Mouse (Mus musculus): ENCODE measurements at regions not wholly inside any gene's neighbourhood (a gene's known extent, or its start where the extent isn't known, plus 50 kb on each side); places are given as distances from the start of the nearest gene placed in this dataset.

DNA sequence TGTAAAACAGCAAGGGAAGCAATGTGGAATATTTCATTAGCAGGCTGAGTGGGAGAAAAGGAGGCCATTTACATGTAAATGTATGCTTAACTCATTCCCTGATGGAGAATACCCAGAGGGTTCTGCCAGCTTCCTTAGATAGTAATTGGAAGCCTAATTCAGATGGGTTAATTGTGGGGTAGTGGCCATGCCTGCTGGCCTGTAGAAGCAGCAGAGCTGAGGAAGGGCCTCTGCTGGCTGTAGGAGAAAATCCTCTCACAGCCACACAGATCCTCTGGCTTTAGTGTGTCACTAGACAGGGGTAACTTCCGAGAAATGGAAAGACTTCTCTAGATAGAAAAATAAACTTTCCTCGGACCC is 1588.7 kb upstream of the Got2 start:
- H3K4me1 ChIP-seq, result no peaks in the 10 kb centered on the region
- 64% methylated on average over 2 of the region's 2 CpGs for WGBS
- no peaks in the 10 kb centered on the region for H3K27me3 ChIP-seq (replicated peaks)
- no peaks in the 10 kb centered on the region for H3K36me3 ChIP-seq
- no peak overlapping the region for H3K4me3 ChIP-seq
- peak; percentile 58; the same call in 1 of the 2 replicates for ATAC-seq (ENCODE audit: low FRiP score, low read depth)
- no peak overlapping the region for H3K4me2 ChIP-seq (replicated peaks)
- H3K27ac ChIP-seq, result no peak overlapping the region
- H3K9ac ChIP-seq, result no peak overlapping the region
- no peaks in the 10 kb centered on the region for H3K9me3 ChIP-seq

DNA sequence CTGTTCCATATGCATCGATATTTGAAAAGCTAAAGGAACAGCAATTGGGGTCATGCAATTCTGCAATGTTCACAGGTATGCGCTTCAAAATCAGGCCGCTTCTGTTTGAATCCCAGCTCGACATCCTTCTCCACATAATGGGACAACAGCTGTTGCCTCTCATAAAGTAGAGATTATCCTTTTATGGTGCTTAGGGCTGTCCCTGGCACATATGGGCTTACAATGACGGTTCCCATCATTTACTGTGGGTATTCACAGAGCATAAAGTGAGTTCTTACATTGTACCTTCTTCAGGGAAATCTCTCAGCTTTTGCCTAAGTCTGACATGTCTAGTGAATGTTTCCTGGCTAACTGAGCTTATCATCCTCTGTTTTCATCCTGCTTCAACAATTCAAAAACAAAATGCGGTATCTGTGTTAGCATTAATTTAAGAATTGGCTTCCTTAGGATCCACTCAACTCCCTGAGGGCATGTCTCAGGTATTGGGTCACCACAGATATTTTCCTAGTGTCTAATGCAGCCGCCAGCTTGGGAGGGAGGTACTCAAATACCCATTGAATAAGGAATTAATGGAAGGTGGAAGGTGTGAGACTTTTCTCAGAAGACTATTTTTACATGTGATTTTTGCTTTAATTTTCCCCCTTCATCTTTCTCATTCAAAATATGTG is 1588.2 kb upstream of the Got2 start:
- Histone ChIP-seq H3K36me3 (no peaks in the 10 kb centered on the region), H3K9me3 (no peaks in the 10 kb centered on the region), H3K27me3 (replicated peaks) (no peaks in the 10 kb centered on the region), H3K4me3 (no peak overlapping the region), H3K27ac (no peak overlapping the region), H3K4me1 (no peaks in the 10 kb centered on the region), H3K4me2 (replicated peaks) (no peak overlapping the region), H3K9ac (no peak overlapping the region)
- peak; percentile 58; the same call in 1 of the 2 replicates for ATAC-seq (ENCODE audit: low FRiP score, low read depth)
- WGBS, result 68% methylated on average over 7 of the region's 7 CpGs

DNA sequence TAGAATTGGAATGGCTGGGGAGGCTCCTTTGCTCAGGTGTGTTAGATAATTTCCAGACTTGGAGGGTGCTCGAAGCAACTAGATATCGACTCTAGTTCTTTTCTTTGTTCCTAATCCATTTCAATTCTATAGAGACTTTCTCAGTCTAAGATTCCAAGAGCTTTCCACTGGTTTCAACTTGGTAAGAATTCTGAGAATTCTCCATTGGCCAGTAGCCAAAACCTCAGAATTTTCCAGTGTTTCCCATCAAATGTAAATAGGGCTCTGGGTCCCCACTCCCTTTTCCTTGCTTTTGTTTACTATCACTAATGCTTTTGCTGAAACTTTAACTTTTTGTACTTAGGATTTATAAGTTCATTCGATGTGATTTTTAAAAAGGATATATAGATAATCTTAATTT is 1585.0 kb upstream of the Got2 start:
- no peak overlapping the region for H3K4me2 ChIP-seq (replicated peaks)
- H3K9ac ChIP-seq, result no peak overlapping the region
- no peak overlapping the region for H3K27ac ChIP-seq
- WGBS, result 84% methylated on average over 3 of the region's 3 CpGs
- H3K4me3 ChIP-seq, result no peak overlapping the region
- no peaks in the 10 kb centered on the region for H3K4me1 ChIP-seq
- ATAC-seq (ENCODE audit: low FRiP score, low read depth), result no peak
- H3K36me3 ChIP-seq, result no peaks in the 10 kb centered on the region
- H3K9me3 ChIP-seq, result no peaks in the 10 kb centered on the region
- H3K27me3 ChIP-seq (replicated peaks), result no peaks in the 10 kb centered on the region

- no peaks in the 10 kb centered on the region for H3K4me1 ChIP-seq
- H3K27ac ChIP-seq, result no peak overlapping the region
- no peak for ATAC-seq (ENCODE audit: low FRiP score, low read depth)
- no peak overlapping the region for H3K9ac ChIP-seq
- no peak overlapping the region for H3K4me3 ChIP-seq
- H3K27me3 ChIP-seq (replicated peaks), result no peaks in the 10 kb centered on the region
- no peaks in the 10 kb centered on the region for H3K9me3 ChIP-seq
- no peaks in the 10 kb centered on the region for H3K36me3 ChIP-seq
- H3K4me2 ChIP-seq (replicated peaks), result no peak overlapping the region
These were observed 1573.1 kb upstream of the Got2 start for GRCm38 (mm10) chr8:97461478-97461877.

- no peaks in the 10 kb centered on the region for H3K27me3 ChIP-seq (replicated peaks)
- H3K4me2 ChIP-seq (replicated peaks), result no peak overlapping the region
- H3K9me3 ChIP-seq, result no peaks in the 10 kb centered on the region
- no peak for ATAC-seq (ENCODE audit: low FRiP score, low read depth)
- WGBS, result 92% methylated on average over 8 of the region's 8 CpGs
- H3K36me3 ChIP-seq, result no peaks in the 10 kb centered on the region
- no peaks in the 10 kb centered on the region for H3K4me1 ChIP-seq
- no peak overlapping the region for H3K27ac ChIP-seq
- no peak overlapping the region for H3K9ac ChIP-seq
- H3K4me3 ChIP-seq, result no peak overlapping the region
These were observed 1559.3 kb upstream of the Got2 start for GRCm38 (mm10) chr8:97447696-97448095.

GRCm38 (mm10) chr8:97441483-97441882 is 1553.1 kb upstream of the Got2 start:
- 68% methylated on average over 1 of the region's 1 CpGs for WGBS
- H3K4me2 ChIP-seq (replicated peaks), result no peak overlapping the region
- ATAC-seq (ENCODE audit: low FRiP score, low read depth), result no peak
- no peak overlapping the region for H3K4me3 ChIP-seq
- H3K36me3 ChIP-seq, result no peaks in the 10 kb centered on the region
- no peak overlapping the region for H3K9ac ChIP-seq
- no peaks in the 10 kb centered on the region for H3K9me3 ChIP-seq
- no peak overlapping the region for H3K27ac ChIP-seq
- H3K4me1 ChIP-seq, result no peaks in the 10 kb centered on the region
- no peaks in the 10 kb centered on the region for H3K27me3 ChIP-seq (replicated peaks)

DNA sequence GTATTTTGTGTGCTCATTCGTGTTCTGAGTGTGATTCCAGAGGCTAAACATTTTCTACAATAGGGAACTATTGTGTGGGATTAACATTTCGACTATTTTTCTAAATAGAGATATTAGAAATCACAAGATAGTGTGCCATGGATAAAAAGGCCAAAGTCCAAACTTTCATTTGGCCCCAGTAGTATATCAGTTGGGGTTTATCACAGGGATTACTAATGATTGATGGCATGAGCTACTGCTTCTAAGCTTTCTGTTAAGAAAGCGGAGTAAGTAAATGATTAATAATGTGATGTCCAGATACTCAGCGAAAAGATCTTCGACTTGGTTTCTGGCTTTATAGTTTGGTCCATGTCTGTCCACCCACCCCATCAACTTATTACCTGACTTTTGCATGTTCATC is 1545.2 kb upstream of the Got2 start:
- Histone ChIP-seq H3K4me3 (no peak overlapping the region), H3K9me3 (no peaks in the 10 kb centered on the region), H3K27me3 (replicated peaks) (no peaks in the 10 kb centered on the region), H3K4me2 (replicated peaks) (no peak overlapping the region), H3K4me1 (no peaks in the 10 kb centered on the region), H3K36me3 (no peaks in the 10 kb centered on the region), H3K9ac (no peak overlapping the region), H3K27ac (no peak overlapping the region)
- WGBS, result 91% methylated on average over 5 of the region's 5 CpGs
- ATAC-seq (ENCODE audit: low FRiP score, low read depth), result no peak

DNA sequence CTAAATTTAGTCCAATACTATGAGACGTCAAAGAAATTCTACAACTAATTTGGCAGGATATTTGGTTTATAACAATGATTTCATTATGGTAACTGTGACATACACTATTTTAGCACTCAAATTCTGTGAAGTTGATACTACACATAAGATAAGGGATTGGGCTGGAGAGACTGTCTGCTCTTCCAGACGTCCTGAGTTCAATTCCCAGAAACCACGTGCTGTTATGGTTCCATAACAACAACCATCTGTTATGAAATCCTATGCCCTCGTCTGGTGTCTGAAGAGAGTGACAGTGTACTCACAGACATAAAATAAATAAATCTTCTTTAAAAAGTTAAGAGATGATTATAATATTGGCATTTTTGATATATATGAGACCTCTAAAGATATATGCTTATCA is 1543.1 kb upstream of the Got2 start:
- no peak overlapping the region for H3K4me3 ChIP-seq
- H3K27me3 ChIP-seq (replicated peaks), result no peaks in the 10 kb centered on the region
- no peak overlapping the region for H3K9ac ChIP-seq
- H3K36me3 ChIP-seq, result no peaks in the 10 kb centered on the region
- no peaks in the 10 kb centered on the region for H3K9me3 ChIP-seq
- no peaks in the 10 kb centered on the region for H3K4me1 ChIP-seq
- WGBS, result 79% methylated on average over 4 of the region's 4 CpGs
- ATAC-seq (ENCODE audit: low FRiP score, low read depth), result no peak
- H3K27ac ChIP-seq, result no peak overlapping the region
- H3K4me2 ChIP-seq (replicated peaks), result no peak overlapping the region

DNA sequence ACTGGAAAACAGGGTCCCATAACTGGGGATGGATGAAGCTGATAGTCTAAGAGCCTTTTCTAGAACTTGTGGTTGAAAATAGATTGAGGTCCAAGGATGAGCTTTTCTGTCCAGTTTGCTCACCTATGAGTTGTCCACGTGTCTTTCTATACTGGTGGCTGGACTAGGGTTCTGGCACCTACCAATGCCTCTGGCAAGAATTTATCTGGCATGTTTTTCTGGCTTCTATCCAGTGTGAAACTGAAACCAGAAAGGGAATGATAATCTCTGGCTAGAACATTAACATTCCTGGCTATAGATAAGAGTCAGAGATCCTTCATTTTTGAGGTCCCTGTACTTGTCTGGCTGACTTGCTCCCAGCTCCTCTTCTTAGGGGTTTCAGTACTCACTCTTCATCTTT is 1534.0 kb upstream of the Got2 start:
- H3K27me3 ChIP-seq (replicated peaks), result no peaks in the 10 kb centered on the region
- H3K9ac ChIP-seq, result no peak overlapping the region
- no peaks in the 10 kb centered on the region for H3K9me3 ChIP-seq
- H3K36me3 ChIP-seq, result no peaks in the 10 kb centered on the region
- no peak overlapping the region for H3K27ac ChIP-seq
- no peak overlapping the region for H3K4me2 ChIP-seq (replicated peaks)
- H3K4me3 ChIP-seq, result no peak overlapping the region
- no peak for ATAC-seq (ENCODE audit: low FRiP score, low read depth)
- WGBS, result 93% methylated on average over 1 of the region's 1 CpGs
- H3K4me1 ChIP-seq, result no peaks in the 10 kb centered on the region

GRCm38 (mm10) chr8:97414742-97415141 is 1526.4 kb upstream of the Got2 start:
- Histone ChIP-seq H3K9ac (no peak overlapping the region), H3K4me3 (no peak overlapping the region), H3K4me1 (no peaks in the 10 kb centered on the region), H3K9me3 (no peaks in the 10 kb centered on the region), H3K27me3 (replicated peaks) (no peaks in the 10 kb centered on the region), H3K4me2 (replicated peaks) (no peak overlapping the region), H3K27ac (no peak overlapping the region), H3K36me3 (no peaks in the 10 kb centered on the region)
- 83% methylated on average over 1 of the region's 1 CpGs for WGBS
- no peak for ATAC-seq (ENCODE audit: low FRiP score, low read depth)

DNA sequence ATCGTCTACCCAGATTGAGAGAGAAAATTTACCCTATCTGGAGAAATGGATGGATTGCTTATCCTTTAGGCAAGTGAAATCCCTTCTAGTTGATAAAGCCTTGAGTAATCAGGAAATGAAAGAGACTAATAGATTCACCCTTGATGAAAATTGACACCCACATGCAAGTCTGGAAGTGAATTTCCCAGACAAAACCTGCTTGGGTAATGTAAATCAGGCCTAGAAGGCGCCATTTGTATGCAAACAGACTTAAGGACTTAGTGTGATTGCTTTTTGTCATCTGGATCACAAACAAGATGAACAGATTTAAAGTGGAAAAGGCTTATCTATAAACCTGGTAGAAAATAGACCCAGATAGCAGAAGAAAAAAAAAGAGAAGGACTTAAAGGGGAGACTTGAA is 1515.0 kb upstream of the Got2 start:
- H3K36me3 ChIP-seq, result no peaks in the 10 kb centered on the region
- H3K4me3 ChIP-seq, result no peak overlapping the region
- H3K27ac ChIP-seq, result no peak overlapping the region
- 71% methylated on average over 2 of the region's 2 CpGs for WGBS
- H3K27me3 ChIP-seq (replicated peaks), result no peaks in the 10 kb centered on the region
- H3K9me3 ChIP-seq, result no peaks in the 10 kb centered on the region
- no peak overlapping the region for H3K4me2 ChIP-seq (replicated peaks)
- no peak for ATAC-seq (ENCODE audit: low FRiP score, low read depth)
- H3K4me1 ChIP-seq, result no peaks in the 10 kb centered on the region
- H3K9ac ChIP-seq, result no peak overlapping the region

DNA sequence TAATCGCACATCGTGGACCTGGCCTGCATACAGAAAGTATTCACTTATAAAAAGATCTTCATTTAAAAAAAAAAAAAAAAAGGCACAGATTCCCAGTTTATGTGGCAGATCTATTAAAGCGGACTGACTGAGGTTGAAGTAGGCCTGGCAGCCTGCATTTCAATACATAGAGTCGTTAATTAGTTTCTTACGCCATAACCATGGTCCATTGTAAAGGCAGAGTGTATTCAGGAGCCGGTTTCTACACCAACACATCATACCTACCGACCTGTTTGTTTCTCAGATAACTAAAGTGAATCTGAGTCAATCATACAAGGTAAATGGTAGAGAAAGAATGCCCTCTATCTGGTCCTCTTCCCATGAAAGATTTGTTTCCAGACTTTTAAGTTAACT is 1509.0 kb upstream of the Got2 start:
- no peak overlapping the region for H3K4me2 ChIP-seq (replicated peaks)
- no peak for ATAC-seq (ENCODE audit: low FRiP score, low read depth)
- H3K36me3 ChIP-seq, result no peaks in the 10 kb centered on the region
- 18% methylated on average over 7 of the region's 7 CpGs for WGBS
- no peak overlapping the region for H3K27ac ChIP-seq
- H3K4me3 ChIP-seq, result no peak overlapping the region
- no peaks in the 10 kb centered on the region for H3K4me1 ChIP-seq
- H3K9me3 ChIP-seq, result no peaks in the 10 kb centered on the region
- no peak overlapping the region for H3K9ac ChIP-seq
- H3K27me3 ChIP-seq (replicated peaks), result no peaks in the 10 kb centered on the region

- peak; percentile 65; the same call in 1 of the 2 replicates for ATAC-seq (ENCODE audit: low FRiP score, low read depth)
- WGBS, result 16% methylated on average over 5 of the region's 5 CpGs
- H3K4me1 ChIP-seq, result no peaks in the 10 kb centered on the region
- no peak overlapping the region for H3K4me2 ChIP-seq (replicated peaks)
- H3K4me3 ChIP-seq, result no peak overlapping the region
- no peaks in the 10 kb centered on the region for H3K27me3 ChIP-seq (replicated peaks)
- H3K36me3 ChIP-seq, result no peaks in the 10 kb centered on the region
- H3K9ac ChIP-seq, result no peak overlapping the region
- no peaks in the 10 kb centered on the region for H3K9me3 ChIP-seq
- no peak overlapping the region for H3K27ac ChIP-seq
These were observed 1508.4 kb upstream of the Got2 start for GRCm38 (mm10) chr8:97396634-97397326.
